Mouse (Mus musculus): ENCODE measurements around the gene Sub1.

Gene Sub1

DNA sequence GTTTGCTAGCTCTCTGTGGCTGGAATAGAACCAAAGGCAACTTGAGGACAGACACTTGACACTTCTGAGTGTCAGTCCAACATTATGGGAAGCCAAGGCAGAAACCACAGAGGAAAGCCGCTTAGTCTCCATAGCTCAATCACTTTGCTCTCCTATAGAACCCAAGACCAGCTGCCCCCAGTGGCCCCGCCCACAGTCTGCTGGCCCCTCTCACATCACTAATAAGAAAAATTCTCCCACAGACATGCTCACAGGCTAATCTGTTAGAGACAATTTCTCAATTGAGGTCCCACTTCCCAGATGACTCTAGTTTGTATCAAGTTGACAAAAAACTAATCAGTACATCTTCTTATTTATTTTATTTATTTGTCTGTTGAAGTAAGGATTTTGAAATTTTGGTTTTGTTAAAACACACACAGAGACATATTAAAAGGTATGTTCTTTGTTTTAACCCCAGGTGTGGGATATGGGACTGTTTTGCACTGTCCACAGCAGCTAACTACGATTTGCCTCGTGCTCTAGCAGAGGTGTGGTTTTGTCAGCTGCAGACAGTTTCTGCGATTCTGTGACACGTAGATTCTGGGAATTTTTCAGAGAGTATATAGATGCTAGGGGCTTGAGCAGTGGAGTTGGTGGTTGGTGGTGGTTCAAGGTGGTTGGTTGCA is 16.9 kb upstream of the Sub1 start:
- no peak for DNase-seq (ENCODE audit: low spot score in 2 of 2)

DNA sequence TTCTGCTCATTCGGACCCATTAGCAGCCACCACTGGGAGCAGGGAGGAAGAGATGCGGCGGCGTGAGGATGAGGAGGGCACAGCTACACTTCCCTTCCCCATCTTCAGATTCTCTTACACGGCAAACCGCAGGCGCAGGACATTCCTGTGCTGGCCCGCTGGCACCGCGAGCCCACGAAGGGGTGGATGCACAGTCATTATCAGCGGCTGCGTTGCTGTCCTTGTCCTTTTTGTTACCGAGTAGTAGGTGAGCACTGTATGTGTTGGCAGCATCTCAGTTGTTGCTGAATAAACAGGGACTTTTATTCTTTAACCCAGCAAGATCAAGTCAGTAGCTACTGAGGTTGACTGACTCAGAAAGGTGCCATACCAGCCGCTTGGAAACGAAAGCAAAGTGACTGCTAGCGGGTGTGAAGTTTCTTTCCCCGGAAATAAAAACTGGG is 13.8 kb upstream of the Sub1 start:
- peak in 1 of 2 experiments; percentile 36 for DNase-seq (ENCODE audit: low spot score in 2 of 2)

DNA sequence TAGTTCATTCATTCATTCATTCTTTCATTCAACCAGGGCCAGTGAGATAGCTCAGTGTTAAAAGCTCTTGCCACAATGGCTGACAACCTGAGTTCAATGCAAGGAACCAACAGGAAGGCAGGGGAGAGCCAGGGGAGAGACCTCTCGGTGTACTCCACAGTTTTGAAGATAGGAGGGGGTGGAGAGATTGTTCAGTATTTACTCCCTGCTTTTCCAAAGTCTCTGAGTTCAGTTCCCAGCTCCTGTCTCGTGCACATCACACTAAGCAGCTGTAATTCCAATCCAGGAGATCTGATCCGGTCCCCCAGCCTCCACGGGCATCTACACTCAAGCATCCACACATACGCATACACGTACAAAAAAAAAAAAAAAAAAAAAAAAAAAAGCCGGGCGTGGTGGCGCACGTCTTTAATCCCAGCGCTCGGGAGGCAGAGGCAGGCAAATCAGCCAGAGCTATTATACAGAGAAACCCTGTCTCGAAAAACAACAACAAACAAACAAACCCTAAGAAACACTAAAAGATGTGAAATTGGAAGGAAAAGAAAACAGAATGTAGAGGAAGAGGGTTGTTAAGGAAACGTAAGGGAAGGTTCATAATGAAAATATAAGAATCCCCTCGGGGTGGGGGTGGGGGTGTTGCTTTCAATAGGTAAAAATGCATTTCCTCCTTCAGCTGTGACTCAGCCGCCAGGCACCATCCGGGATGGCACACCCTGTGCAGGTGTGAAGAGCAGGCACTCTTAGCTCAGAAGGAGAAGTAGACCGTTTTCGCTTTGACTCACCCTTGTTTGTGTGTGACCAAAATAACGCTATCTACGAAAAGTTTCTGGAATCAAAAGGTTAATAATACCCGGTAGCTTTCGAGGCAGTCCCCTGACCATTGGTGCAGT is 13.2 kb upstream of the Sub1 start:
- peak in 1 of 2 experiments; percentile 69 for DNase-seq (ENCODE audit: low spot score in 2 of 2)

DNA sequence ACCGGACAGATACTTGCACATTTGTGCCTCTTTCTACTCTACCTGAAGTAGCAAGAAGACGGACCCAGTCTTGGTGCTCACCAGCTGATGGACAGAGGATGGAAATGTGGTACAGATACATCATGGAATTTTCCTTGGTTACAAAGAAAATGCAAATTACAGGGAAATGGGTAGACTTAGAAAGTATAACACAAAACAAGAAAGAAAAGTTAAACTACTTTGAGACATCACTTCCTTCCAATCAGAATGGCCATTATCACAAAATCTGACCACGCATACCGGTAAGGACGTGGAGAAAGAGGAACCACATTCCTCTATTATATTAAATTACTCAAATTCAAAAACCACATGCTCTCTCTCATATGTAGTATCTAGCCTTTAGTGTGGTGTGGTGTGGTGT is 12.1 kb upstream of the Sub1 start:
- no peak for DNase-seq (ENCODE audit: low spot score in 2 of 2)

DNA sequence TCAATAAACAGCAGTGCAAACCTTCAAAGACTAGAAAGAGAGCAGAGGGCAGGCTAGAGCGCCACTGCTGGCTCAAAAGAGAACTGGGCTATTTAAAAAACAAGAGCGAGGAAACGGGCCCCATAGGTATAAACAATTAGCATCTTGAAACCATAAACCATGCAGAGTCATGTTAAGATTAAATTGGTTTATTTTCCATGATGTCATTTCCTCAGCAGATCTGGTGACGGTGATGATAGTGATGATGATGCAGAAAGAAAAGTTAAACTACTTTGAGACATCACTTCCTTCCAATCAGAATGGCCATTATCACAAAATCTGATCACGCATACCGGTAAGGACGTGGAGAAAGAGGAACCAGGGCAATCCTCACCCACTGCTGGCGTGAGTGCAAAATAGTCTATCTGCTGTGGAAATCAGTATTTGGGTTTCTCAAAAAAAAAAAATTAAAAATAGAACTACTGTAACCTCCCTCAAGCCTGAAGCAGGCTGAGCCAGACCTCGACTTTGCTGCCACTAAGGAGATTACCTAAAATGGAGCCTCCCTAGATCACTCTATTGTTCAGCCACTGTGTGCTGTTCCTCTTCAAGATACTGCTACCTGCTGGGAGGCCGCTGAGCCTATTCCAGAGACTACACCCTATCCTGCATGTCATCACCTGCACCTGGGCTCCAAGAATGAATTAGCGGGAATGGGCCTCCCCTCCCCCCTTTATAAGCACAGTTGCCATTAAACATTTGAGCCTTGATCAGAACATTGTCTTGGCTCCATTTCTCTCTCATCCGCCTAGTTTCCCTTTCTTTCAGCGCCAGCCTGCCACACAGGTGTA is 11.4 kb upstream of the Sub1 start:
- peak in 1 of 2 experiments; percentile 36 for DNase-seq (ENCODE audit: low spot score in 2 of 2)

DNA sequence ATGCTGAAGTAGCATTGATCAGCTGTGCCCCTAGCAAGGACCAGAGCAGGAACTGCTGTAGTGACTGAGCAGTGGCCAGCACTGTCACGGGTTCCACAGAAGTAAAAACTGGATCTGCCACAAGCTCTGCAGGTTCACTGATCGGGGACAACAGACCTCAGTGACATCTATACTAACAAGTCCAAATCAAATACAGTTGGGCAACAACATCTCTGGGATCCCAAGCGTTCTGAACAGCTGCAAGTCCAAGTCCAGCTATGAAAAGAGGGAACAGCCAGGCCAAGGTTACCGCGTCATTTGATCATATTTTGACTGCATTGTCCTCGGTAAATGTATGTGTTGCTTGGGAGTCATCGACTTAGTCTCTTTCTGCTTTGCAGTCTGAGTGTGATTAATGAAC is 10.6 kb upstream of the Sub1 start:
- no peak for DNase-seq (ENCODE audit: low spot score in 2 of 2)

DNA sequence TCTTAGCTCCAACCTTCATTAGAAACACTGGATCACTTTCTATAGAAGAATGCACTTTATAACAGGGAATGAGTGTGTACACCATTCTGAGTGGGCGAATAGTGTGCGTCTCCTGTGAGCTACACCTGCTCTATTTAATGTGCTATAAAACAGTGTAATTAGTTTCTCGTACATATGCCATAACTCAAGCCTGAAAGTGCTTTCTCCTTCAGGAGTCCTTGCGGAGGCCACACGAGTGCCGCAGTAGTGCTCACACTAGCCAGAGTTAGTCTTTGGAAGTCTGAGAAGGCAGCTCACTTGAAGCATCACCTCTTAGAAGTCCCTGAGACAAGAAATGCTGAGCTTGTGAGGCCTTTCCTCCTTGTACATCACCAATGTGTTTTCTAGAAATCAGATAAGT is 9.4 kb upstream of the Sub1 start:
- no peak for DNase-seq (ENCODE audit: low spot score in 2 of 2)

DNA sequence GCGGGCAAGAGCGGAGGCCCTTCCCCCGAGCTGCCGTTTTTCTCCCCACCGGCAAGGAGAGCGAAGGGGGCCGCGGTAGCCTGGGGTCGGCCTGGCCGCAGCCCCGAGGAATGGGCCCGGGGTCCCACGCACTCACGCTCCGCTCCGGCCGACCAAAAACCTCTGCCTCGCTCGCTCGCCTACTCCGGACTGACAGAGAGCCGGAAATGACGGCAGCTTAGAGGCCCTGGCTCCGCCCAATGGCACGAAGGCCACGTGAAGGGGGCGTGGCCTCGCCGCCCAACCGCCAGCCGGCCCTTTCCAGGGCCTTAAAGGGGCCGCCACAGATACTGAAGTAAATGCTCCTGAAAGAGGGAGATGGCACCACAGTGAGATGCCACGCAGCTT is 975 bp downstream of the Sub1 start:
- peak; percentile 90 to 95 for DNase-seq (ENCODE audit: low spot score in 2 of 2)

DNA sequence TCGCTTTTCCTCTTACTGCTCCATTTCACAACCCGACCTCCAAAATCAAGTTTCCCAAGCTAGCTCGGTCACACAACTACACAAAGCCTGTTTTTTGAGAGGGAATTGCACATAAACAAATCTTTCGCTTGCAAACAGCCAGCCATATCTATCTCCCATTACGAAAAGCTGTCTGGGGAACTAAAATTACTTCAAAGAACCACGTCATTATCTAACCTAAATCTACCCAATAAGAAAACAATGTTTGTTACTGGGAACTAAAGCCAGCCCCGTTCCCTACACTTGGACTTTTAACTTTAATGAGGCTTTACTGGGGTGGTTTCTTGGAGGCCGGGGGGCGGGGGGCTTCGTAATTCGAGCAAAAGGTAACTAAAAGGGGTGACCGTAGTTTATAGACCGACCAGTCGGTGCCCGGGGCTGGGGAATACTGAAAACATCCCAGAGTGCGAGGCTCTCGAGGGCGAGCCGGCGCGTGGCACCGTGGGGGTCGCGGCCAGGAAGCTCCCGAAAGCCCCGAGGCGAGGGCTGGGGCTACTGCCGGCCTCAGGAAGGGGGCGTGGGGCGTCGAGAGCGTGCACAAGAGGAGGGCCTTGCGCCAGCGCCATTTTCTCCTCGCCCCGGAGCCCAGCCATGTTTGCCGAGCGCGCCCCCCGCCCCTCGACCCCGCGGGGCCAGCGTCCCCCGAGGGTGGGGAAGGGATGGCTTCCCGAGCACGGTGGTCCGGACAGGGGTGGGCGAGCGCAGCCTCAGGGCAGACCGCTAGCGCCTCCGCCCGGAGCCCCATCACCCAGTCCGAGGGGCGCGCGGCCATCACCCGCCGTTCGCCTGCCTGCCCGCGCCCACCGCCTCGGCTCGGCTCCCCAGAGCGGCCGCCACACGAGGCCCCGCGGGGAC is 1.6 kb downstream of the Sub1 start:
- DNase-seq (ENCODE audit: low spot score in 2 of 2): peak; percentile 48 to 75

DNA sequence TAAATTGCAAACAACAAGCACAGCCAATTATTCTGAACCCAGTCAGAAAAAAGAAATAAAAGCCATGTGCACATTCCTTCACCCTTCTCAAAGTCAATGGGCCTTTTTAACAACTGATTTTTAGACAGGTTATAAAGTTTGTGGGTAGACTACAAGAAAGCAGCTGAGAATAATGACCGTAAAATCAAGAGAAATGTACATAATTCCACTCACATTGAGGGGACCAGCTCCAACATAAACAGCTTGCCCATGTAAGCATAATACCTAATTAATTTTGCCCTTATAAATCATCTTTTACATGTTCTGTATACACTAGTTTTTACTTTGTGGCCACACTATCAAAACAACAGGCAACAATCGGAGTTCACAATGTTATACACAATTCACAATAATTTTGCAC is 2.8 kb downstream of the Sub1 start:
- DNase-seq (ENCODE audit: low spot score in 2 of 2): no peak

DNA sequence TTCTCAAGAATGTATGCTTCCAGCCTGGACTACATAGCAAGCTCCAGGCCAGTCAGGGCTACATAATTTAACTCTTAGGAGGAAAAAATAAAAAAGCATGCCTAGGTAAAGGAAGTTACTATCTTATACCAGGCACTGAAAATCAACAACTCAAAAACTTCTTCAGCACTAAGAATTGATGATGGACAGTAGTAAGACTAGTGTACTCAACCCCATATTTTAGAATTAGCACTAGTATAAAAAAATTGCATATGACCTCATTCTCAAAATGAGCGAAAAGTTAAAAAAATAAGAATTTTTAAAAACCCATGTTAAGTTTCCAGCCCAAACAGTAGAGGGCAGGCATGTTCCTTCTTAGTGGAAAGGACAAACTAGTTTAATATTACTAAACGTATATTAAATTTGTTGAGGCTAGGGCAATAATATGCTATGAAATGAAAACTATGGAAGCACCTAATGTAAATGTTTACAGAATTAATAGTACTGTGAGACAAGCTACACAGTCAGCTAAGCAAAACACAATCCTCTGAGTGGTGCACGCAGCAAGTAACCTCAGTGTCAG is 5.2 kb downstream of the Sub1 start:
- no peak for DNase-seq (ENCODE audit: low spot score in 2 of 2)

DNA sequence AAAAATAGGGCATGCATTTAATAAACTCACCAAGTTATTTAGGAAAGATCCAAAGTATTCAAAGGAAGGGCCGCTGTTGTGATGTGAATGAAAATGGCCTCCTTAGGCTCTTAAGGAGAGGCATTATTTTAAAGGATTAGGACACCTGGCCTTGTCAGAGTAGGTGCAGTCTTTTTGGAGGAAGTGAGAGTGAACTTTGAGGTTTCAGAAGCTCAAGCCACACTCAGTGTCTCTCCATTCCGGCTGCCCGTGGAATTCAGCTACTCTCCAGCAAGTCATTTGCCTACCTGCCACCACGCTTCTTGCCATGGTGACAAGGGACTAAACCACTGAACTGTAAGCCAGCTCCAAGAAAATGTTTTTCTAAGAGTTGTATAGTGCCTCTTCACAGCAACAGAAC is 8.2 kb downstream of the Sub1 start:
- no peak for DNase-seq (ENCODE audit: low spot score in 2 of 2)

DNA sequence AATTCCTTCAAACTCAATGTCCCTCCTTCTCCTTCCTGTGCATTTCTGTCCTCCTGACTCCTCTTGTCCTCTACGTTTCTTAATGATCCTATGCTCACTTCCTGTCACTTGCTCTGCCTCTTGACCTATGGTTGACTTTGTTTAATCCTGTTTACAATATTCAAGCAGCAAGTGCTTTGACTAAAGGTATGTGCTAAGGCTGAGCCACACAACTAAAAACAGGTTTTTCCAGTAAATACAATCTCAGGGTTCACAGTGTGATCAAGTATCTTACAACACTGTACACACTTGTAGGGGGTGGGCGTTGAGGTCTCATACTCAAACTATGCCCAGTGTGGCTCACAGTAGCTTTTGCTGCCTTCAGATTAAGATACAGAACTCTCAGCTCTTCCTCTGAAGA is 8.9 kb downstream of the Sub1 start:
- DNase-seq (ENCODE audit: low spot score in 2 of 2): no peak

DNA sequence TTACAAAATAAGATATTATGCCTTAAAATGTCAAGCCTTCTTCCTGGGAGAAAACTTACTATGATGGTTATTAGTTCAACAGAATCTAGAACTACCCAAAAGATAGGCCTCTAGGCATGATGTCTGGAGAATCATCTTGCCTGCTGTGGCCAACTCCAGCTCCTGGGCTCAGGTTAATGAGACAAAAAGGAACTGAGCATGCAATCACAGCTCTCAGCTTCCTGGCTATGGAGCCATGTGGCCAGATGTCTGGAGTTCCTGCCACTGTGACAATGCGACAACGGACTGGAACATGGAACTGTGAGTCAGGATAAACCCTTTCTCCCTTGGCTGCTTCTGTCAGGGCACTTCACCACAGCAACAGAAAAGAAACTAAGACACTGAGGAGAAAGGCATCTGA is 14.8 kb downstream of the Sub1 start:
- no peak for DNase-seq (ENCODE audit: low spot score in 2 of 2)

DNA sequence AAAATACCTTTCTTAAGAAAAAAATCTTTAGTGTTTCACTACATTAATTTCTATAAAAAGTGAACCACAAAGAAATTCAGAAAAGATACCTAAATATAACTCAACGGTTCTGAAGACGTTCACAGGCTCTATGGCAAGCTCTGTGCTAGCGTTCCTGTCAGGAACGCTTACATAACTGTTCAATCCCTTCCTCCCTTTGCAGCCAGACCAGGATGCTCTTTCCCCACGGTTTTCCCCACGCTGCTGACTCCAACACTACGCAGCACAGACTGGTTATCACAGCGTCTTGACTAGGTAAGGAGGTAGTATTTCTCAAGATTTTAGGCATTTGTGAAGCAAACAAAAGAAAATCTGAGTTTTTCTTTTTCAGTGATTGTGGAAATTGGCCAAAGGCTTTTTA is 15.3 kb downstream of the Sub1 start:
- DNase-seq (ENCODE audit: low spot score in 2 of 2): no peak

DNA sequence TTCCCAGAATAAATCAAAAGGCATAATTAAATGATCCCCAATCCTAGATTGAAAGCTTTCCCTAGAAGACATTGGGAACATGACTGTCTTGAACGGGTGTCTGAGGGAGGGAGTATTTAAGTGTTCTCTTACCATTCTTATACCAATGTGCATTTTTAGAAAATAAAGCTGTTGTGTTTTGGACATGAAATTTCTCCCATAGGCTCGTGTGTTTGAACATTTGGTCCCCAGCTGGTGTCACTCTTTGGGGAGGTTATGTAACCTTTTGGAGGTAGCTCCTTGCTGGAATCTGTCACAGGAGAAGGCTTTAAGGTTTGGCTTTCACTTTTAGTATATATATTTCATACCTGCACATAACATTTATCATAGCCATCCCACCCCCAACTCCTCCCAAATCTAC is 18.6 kb downstream of the Sub1 start:
- no peak for DNase-seq (ENCODE audit: low spot score in 2 of 2)

DNA sequence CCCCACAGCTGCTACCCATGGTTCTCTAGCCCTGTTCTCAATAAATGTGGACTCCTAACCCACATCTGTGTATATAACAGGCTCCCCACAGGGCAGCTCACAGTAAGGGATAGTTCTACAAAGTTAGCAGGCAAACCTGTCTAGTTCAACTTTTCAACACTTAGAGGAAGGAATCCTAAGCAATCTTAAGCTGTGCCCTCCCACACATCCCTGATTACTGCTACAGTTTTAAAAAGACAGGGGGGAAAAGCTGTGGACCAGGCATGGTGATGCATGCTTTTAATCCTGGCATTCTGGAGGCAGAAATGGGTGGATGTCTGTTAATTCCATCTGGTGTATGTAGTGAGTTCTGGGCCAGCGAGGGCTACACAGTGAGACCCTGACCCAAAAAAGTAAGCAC is 19.7 kb downstream of the Sub1 start:
- DNase-seq (ENCODE audit: low spot score in 2 of 2): no peak

DNA sequence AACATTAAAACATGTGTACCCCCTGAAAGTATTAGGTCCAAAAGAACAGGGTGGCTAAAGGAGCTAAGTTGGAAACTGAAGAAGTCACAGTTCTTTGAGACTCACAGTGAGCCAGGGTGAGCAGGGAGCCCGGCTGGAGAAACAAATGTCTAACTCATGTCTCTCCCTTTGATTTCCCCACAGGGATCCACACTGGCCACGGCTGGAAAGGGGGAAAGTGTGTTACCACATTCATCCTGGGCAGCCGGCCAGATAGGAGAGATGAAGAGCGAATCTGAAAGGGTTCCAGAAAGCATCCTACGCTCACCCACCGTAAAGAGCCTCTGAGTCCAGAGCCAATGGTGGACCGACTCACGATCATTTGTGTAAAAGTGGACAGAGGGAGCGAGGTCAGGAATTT is 20.9 kb downstream of the Sub1 start:
- no peak for DNase-seq (ENCODE audit: low spot score in 2 of 2)

DNA sequence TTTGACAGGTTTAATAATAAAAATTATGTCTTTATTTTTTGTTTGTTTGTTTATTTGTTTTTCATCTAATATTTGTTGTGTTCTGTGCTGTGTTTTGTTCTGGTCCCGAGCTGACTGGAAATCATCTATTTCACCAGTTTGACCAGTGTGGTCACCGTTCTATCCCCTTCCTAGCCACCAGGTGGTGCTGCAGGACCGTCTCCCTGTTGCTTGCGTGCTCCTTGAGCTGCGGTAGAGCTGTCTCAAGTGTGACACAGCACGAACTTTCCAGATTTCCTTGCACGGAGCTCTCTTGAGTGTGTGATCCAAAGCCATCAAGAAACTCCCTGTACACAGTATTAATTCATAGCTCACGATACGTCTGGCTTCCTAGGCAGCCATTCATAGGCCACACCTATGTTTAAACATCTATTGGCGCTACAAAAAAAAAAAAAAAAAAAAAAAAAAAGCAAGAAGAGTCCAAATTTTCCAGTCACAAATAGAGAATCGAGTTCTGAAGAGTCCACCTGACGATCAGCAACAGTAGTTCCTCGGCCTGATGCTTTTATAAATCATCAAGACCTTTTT is 24.8 kb downstream of the Sub1 start:
- peak; percentile 71 to 86 for DNase-seq (ENCODE audit: low spot score in 2 of 2)

DNA sequence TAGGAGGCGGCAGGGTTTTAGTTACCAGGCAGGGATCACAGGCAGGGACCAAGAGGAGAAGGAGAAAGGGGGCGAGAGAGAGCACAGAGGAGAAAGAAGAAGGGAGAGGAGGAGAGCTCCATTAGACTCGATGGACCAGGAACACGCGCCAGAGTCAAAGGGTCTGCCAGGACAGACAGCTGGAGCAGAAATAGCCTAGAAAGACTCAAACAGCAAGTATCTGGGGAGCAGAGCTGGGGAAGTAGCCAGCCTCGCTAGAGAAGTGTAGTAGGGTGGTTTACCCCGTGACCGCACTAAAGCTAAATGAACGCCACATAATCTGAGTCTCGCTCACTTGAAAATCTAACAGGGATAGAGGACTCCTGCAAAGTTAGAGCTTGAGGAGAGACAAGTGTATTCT is 26.2 kb downstream of the Sub1 start:
- DNase-seq (ENCODE audit: low spot score in 2 of 2): no peak

DNA sequence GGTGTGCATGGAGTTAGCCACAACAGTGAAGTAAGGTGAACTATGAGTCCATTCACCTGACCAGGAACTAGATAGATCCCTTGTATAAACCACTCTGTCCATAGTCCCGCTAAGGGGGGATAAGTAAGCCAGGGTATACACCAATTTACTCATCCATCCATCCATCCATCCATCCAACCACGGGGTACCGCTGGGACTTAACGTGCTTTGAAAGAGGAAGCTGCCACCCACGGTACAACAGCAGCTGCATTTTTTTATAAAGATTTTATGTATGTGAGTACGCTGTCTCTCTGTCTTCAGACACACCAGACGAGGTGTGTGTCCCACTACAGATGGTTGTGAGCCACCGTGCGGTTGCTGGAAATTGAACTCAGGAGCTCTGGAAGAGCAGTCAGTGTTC is 27.9 kb downstream of the Sub1 start:
- peak in 1 of 2 experiments; percentile 29 for DNase-seq (ENCODE audit: low spot score in 2 of 2)

All from spleen, postnatal 10 days (tissue).